Mouse (Mus musculus): ENCODE measurements around the gene Dbp.
A peak's percentile ranks its signal among the peaks of the same experiment; 100 is the strongest.
"Not testable (repeated sequence)": the region's sequence is repeated elsewhere in the genome, so short reads cannot be mapped to it uniquely, and the experiment has no call there.

Dbp gene

GRCm38 (mm10) chr7:45704730-45705442, at the start of gene Dbp:
TSS of gene Dbp (plus strand) at chr7:45705088.
- DNase-seq (ENCODE audit: inconsistent ontology term): peak; percentile 100

GRCm38 (mm10) chr7:45660746-45661478, 44.0 kb upstream of the Dbp start:
- DNase-seq (ENCODE audit: inconsistent ontology term): no peak

GRCm38 (mm10) chr7:45661702-45662101, 43.2 kb upstream of the Dbp start:
- not testable (repeated sequence) for DNase-seq (ENCODE audit: inconsistent ontology term)

GRCm38 (mm10) chr7:45665303-45666138, 39.4 kb upstream of the Dbp start:
- DNase-seq (ENCODE audit: inconsistent ontology term): no peak

GRCm38 (mm10) chr7:45666161-45666560, 38.7 kb upstream of the Dbp start, which contains the start of gene Fut2:
TSS of gene Fut2 (minus strand) at chr7:45666394.
- DNase-seq (ENCODE audit: inconsistent ontology term): no peak

- no peak for DNase-seq (ENCODE audit: inconsistent ontology term)
Observed at GRCm38 (mm10) chr7:45667761-45668160, 37.1 kb upstream of the Dbp start.

- no peak for DNase-seq (ENCODE audit: inconsistent ontology term)
Observed at GRCm38 (mm10) chr7:45668921-45669320, 36.0 kb upstream of the Dbp start.

- no peak for DNase-seq (ENCODE audit: inconsistent ontology term)
Observed at GRCm38 (mm10) chr7:45677627-45678295, 27.1 kb upstream of the Dbp start.

- DNase-seq (ENCODE audit: inconsistent ontology term): no peak
Observed at GRCm38 (mm10) chr7:45678513-45678912, 26.4 kb upstream of the Dbp start.

- peak; percentile 93 for DNase-seq (ENCODE audit: inconsistent ontology term)
Observed at GRCm38 (mm10) chr7:45679966-45680621, 24.8 kb upstream of the Dbp start.

GRCm38 (mm10) chr7:45681046-45681736, 23.7 kb upstream of the Dbp start:
- DNase-seq (ENCODE audit: inconsistent ontology term): no peak

GRCm38 (mm10) chr7:45682144-45683126, 22.5 kb upstream of the Dbp start:
- peak; percentile 79 for DNase-seq (ENCODE audit: inconsistent ontology term)

- DNase-seq (ENCODE audit: inconsistent ontology term): no peak
Observed at GRCm38 (mm10) chr7:45683396-45684050, 21.4 kb upstream of the Dbp start, which contains the start of gene Ntn5. TSS of gene Ntn5 (plus strand) at chr7:45684022.

GRCm38 (mm10) chr7:45685811-45686210, 19.1 kb upstream of the Dbp start:
- no peak for DNase-seq (ENCODE audit: inconsistent ontology term)

- no peak for DNase-seq (ENCODE audit: inconsistent ontology term)
Observed at GRCm38 (mm10) chr7:45686841-45687240, 18.0 kb upstream of the Dbp start.

GRCm38 (mm10) chr7:45689099-45689498, 15.8 kb upstream of the Dbp start:
- DNase-seq (ENCODE audit: inconsistent ontology term): no peak

GRCm38 (mm10) chr7:45689800-45690199, 15.1 kb upstream of the Dbp start:
- DNase-seq (ENCODE audit: inconsistent ontology term): no peak

- no peak for DNase-seq (ENCODE audit: inconsistent ontology term)
Observed at GRCm38 (mm10) chr7:45692364-45692763, 12.5 kb upstream of the Dbp start.

Data from Muller cell, postnatal 12 days (primary cell).